18 mouse cellular contexts compared by ENCODE assay signal in the genomic region with DNA sequence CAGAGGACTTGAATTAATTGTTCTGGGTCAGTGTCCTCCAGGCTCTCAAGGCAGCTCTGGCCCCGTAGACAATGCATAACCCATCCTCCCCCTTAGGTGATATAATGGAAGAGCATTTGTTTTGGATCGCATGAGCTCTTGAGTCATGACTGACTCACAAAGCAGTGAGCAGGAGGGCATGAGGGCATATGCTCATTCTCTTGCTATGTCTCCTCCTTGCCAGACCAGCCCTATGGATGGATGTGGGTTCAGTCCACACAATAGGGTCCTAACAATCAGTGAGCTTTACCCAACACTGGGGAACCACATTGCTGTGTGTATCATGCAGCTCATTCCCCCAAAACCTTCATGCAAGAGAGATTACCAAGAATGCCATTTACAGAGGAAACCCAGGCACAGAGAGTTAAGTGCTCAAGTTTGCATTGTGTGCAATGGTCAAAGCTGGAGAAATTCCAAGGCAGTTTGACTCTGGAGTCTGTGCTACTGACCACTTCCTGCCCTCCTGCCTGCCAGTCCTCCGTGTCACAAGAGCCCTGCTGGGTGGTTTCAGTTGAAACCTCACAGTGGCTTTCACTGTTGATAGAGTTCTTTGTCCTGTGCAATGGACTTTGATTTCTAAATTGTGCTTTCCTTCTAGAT.
DNase-seq lines count a peak whose midpoint lies in the region; ATAC-seq and TF ChIP-seq lines count a peak whose summit lies in the region.
"Had no signal": no experiment of that assay in that cellular context is flagged by ENCODE, and none has a peak within 500 bp of the region (broad histone marks: within the 10 kb centered on the region; RNA-seq: fewer than 3 reads in every experiment).

No protein-coding gene starts in this region.

- no peak overlapping the region for H3K27ac ChIP-seq in kidney, postnatal 0 days
- no peak overlapping the region for H3K27ac ChIP-seq in kidney, embryonic 16.5 days (ENCODE audit: low read length)
- peak overlapping the region; percentile 34 for H3K27ac ChIP-seq in embryonic fibroblast, embryonic 13.5 days (ENCODE audit: insufficient read depth, low read length)
- no peak overlapping the region for H3K27ac ChIP-seq in intestine, postnatal 0 days (ENCODE audit: low read depth, low read length)
- H3K27ac ChIP-seq: forebrain, embryonic 10.5 days; heart, embryonic 13.5 days; hindbrain, embryonic 13.5 days; limb, embryonic 10.5 days had no signal

- no peak overlapping the region for H3K9ac ChIP-seq in kidney, postnatal 0 days (ENCODE audit: low read depth, low read length)
- H3K9ac ChIP-seq in kidney, embryonic 16.5 days (replicated peaks; ENCODE audit: low read length) = no peak overlapping the region
- no peak overlapping the region for H3K9ac ChIP-seq in intestine, postnatal 0 days (ENCODE audit: low read depth, low read length)
- H3K9ac ChIP-seq: heart, embryonic 13.5 days; hindbrain, embryonic 13.5 days; liver, postnatal 0 days had no signal

- no peaks in the 10 kb centered on the region for H3K9me3 ChIP-seq in kidney, postnatal 0 days (replicated peaks; ENCODE audit: low read length)
- no peaks in the 10 kb centered on the region for H3K9me3 ChIP-seq in kidney, embryonic 16.5 days (ENCODE audit: low read length)
- H3K9me3 ChIP-seq in intestine, postnatal 0 days (ENCODE audit: control insufficient read depth) = no peaks in the 10 kb centered on the region
- H3K9me3 ChIP-seq: forebrain, embryonic 10.5 days; heart, embryonic 13.5 days; limb, embryonic 10.5 days had no signal

- H3ac ChIP-seq in C2C12 (ENCODE audit: control insufficient read depth, insufficient read length, low read depth) = no peak overlapping the region

- peak; percentile 34 for DNase-seq in kidney, postnatal 0 days (ENCODE audit: low spot score)
- peak; percentile 95 for DNase-seq in 3T3-L1 (ENCODE audit: low read depth, low spot score)
- no peak for DNase-seq in ovary, postnatal 36 days (ENCODE audit: low spot score)
- DNase-seq: cerebellum, adult 11-12 months; cerebellum, postnatal 14 days; liver, postnatal 0 days; lung, postnatal 14 days; right cerebral cortex, postnatal 4 days had no signal

- no peak overlapping the region for H3K4me2 ChIP-seq in kidney, postnatal 0 days (ENCODE audit: low read length)
- H3K4me2 ChIP-seq in kidney, embryonic 16.5 days (replicated peaks; ENCODE audit: low read depth, low read length) = no peak overlapping the region
- no peak overlapping the region for H3K4me2 ChIP-seq in intestine, postnatal 0 days (replicated peaks; ENCODE audit: low read depth)
- H3K4me2 ChIP-seq: heart, embryonic 13.5 days; hindbrain, embryonic 13.5 days had no signal

- TF ChIP-seq CTCF in kidney, postnatal 0 days (IDR thresholded peaks at IDR 0.05; ENCODE audit: low read depth) = no peak
- no peak for TF ChIP-seq CTCF in C2C12 (IDR thresholded peaks at IDR 0.05; ENCODE audit: control insufficient read depth, insufficient read depth, insufficient read length)
- TF ChIP-seq CTCF in embryonic fibroblast, embryonic 13.5 days (IDR thresholded peaks at IDR 0.05; ENCODE audit: borderline replicate concordance, insufficient read depth, low read length) = no peak
- no peak for TF ChIP-seq CTCF in intestine, postnatal 0 days (IDR thresholded peaks at IDR 0.05; ENCODE audit: low read depth)

- no peaks in the 10 kb centered on the region for H3K36me3 ChIP-seq in kidney, postnatal 0 days (ENCODE audit: insufficient read depth, low read length)
- no peaks in the 10 kb centered on the region for H3K36me3 ChIP-seq in kidney, embryonic 16.5 days (ENCODE audit: insufficient read depth, low read length)
- no peaks in the 10 kb centered on the region for H3K36me3 ChIP-seq in C2C12 (ENCODE audit: control insufficient read depth, insufficient read depth)
- no peaks in the 10 kb centered on the region for H3K36me3 ChIP-seq in intestine, postnatal 0 days (ENCODE audit: control insufficient read depth, insufficient read depth)
- H3K36me3 ChIP-seq: forebrain, embryonic 10.5 days; heart, embryonic 13.5 days; hindbrain, embryonic 13.5 days; limb, embryonic 10.5 days had no signal

- no peak for TF ChIP-seq POLR2A in embryonic fibroblast, embryonic 13.5 days (IDR thresholded peaks at IDR 0.05; ENCODE audit: low read depth, low read length)

- no peak overlapping the region for H3K4me3 ChIP-seq in kidney, postnatal 0 days (replicated peaks; ENCODE audit: low read depth, low read length)
- H3K4me3 ChIP-seq in kidney, embryonic 16.5 days (ENCODE audit: low read length) = no peak overlapping the region
- no peak overlapping the region for H3K4me3 ChIP-seq in C2C12 (ENCODE audit: insufficient read depth, poor library complexity, severe bottlenecking)
- H3K4me3 ChIP-seq in embryonic fibroblast, embryonic 13.5 days (ENCODE audit: insufficient read depth, low read length) = no peak overlapping the region
- no peak overlapping the region for H3K4me3 ChIP-seq in intestine, postnatal 0 days (ENCODE audit: low read depth, low read length)
- H3K4me3 ChIP-seq: forebrain, embryonic 10.5 days; heart, embryonic 13.5 days; hindbrain, embryonic 13.5 days; limb, embryonic 10.5 days; megakaryocyte, embryonic 14.5 days had no signal

- H3K79me2 ChIP-seq in C2C12 (ENCODE audit: control insufficient read depth, insufficient read depth) = no peaks in the 10 kb centered on the region

- H3K27me3 ChIP-seq in kidney, postnatal 0 days (ENCODE audit: insufficient read depth, low read length) = no peaks in the 10 kb centered on the region
- H3K27me3 ChIP-seq in kidney, embryonic 16.5 days (ENCODE audit: insufficient read depth, low read length) = no peaks in the 10 kb centered on the region
- H3K27me3 ChIP-seq in C2C12 (ENCODE audit: control insufficient read depth, insufficient read depth, insufficient read length) = no peaks in the 10 kb centered on the region
- no peaks in the 10 kb centered on the region for H3K27me3 ChIP-seq in intestine, postnatal 0 days (replicated peaks; ENCODE audit: control insufficient read depth, insufficient read depth, low read length)
- H3K27me3 ChIP-seq: heart, embryonic 13.5 days; hindbrain, embryonic 13.5 days; megakaryocyte, embryonic 14.5 days had no signal

- no peak for ATAC-seq in kidney, postnatal 0 days (replicated peaks; ENCODE audit: low FRiP score, low read depth)
- no peak for ATAC-seq in kidney, embryonic 16.5 days (ENCODE audit: low FRiP score, low TSS enrichment)
- no peak for ATAC-seq in intestine, postnatal 0 days
- ATAC-seq: inflammation-experienced regulatory T-cells, adult 6 months; liver, postnatal 0 days had no signal

- whole genome bisulfite sequencing in kidney, postnatal 0 days = 43% methylated on average over 3 of the region's 3 CpGs
- WGBS in kidney, embryonic 16.5 days = 50% methylated on average over 3 of the region's 3 CpGs
- 68% methylated on average over 3 of the region's 3 CpGs for WGBS in intestine, postnatal 0 days

- no peaks in the 10 kb centered on the region for H3K79me3 ChIP-seq in C2C12 (ENCODE audit: low read depth)

- no peaks in the 10 kb centered on the region for H3K4me1 ChIP-seq in kidney, postnatal 0 days (replicated peaks; ENCODE audit: insufficient read depth, low read length)
- no peaks in the 10 kb centered on the region for H3K4me1 ChIP-seq in kidney, embryonic 16.5 days (ENCODE audit: insufficient read depth, low read length)
- peaks cover 10% of the 10 kb centered on the region for H3K4me1 ChIP-seq in embryonic fibroblast, embryonic 13.5 days (ENCODE audit: control insufficient read depth, insufficient read depth, low read length)
- H3K4me1 ChIP-seq in intestine, postnatal 0 days (replicated peaks; ENCODE audit: control insufficient read depth, insufficient read depth, low read length) = no peaks in the 10 kb centered on the region
- H3K4me1 ChIP-seq: heart, embryonic 13.5 days; hindbrain, embryonic 13.5 days; limb, embryonic 10.5 days; megakaryocyte, embryonic 14.5 days had no signal

TF ChIP-seq in C2C12, 6 proteins besides CTCF, POLR2A, EP300 and RAD21:
- no peak for TF ChIP-seq MYOG (IDR thresholded peaks at IDR 0.05; ENCODE audit: control insufficient read depth, extremely low read depth, insufficient read length)
- peak; percentile 98 for TF ChIP-seq FOSL1 (IDR thresholded peaks at IDR 0.05; ENCODE audit: insufficient read depth, low read length, poor library complexity, severe bottlenecking)
- peak; percentile 80 for TF ChIP-seq MAX (IDR thresholded peaks at IDR 0.05)
- TF ChIP-seq MYOD1 (IDR thresholded peaks at IDR 0.05; ENCODE audit: control insufficient read depth, insufficient read length, low read depth) = peak; percentile 67
- TF ChIP-seq CEBPB (IDR thresholded peaks at IDR 0.05; ENCODE audit: low read depth) = peak; percentile 21
